Mouse (Mus musculus): Measurements from ENCODE around the gene Wdpcp.

Wdpcp gene

DNA sequence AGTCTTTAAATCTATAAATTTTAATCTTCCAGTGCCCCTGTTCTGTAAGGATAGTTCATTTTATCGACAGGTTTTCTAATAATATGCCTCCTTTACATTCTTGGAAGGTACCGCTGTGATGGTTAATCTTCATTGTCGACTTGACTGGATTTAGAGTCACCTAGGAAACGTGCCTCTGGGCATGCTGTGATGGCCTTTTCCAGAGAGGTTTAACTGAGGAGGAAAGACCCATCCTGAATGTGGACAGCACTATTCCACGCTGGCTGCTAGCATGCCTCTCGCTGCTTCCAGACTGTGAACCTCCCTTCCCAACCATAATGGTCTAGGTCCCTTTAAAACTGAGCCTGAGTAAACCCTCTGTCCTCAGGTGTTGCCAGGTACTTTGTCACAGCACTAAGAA, 163.2 kb downstream of the Wdpcp start:
- DNase-seq (ENCODE audit: low spot score in 2 of 2), result no peak

DNA sequence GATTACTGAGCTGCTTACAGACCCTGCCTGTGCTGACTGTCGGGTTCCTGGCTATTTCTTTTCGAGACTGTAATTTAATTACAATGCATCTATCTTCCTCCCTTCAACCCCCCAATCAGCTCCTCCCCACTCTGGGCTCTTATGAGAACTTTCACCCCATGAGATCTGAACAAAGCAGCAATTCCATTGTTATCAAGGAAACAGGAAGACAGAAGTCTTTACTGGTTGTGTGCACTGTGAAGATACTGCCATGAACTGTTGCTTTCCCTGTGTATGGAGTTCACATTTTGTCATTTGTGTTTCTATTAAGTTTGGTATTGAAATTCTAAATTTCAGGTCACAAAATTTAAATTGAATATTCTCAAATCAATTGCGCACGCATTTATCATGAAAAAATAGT, 177.5 kb downstream of the Wdpcp start:
- DNase-seq (ENCODE audit: low spot score in 2 of 2), result no peak

DNA sequence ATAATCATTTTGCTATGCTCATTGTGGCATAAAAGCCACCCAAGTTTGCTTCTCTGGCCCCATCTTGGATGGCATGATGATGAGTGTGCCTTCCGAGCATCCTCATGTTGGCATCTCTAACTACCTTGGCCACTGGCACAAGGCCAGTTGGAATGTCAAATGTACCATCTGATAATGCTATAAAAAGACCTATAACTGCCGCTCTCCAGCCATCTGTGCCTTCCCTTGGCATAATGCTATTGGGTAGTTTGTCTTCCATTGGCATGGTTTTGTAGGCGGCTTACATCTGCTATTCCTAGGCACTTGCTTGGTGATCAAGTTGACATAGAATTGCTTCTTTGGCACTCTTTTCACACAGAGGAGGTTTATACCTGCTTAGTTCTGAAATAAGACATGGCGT, 191.2 kb downstream of the Wdpcp start:
- peak in 1 of 2 experiments; percentile 10 for DNase-seq (ENCODE audit: low spot score in 2 of 2)

DNA sequence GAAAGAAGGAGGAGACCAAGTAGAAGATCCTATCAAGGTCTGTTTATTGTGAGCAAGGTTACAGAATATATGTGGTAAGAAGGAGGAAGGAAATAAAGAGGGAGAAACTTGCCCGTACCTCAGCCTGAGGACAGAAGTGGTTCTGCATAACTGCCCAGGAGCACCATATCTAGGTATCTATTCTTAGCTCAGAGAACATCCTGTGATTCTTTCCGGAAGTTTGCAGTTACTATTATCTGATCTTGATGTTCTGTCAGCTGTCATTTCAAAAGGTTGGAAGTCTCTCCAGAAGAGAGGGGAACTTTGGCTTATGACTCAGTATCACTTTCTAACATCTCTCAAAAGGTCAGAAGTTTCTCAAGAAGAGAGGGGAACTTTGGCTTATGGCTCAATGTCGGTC, 216.8 kb downstream of the Wdpcp start:
- DNase-seq (ENCODE audit: low spot score in 2 of 2), result no peak

DNA sequence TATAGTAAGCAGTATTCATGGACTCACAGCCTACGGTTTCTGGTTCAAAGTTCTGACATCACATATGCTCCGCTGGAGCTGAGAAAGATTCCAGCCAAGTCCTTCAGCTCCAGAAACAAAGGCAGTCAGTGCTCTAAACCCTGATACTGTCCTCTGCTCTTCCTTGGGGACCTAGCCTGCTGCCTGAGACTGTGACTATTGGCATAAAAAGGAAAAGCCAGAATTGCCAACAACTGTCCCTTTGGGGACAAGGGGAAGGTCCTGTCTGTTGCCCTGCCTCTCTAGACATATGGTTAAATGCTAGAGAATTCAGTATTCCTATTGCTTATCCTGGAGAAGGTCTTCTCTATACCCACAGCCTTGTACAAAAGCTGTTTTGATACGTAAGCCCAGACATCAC, 252.9 kb downstream of the Wdpcp start:
- DNase-seq (ENCODE audit: low spot score in 2 of 2), result no peak

DNA sequence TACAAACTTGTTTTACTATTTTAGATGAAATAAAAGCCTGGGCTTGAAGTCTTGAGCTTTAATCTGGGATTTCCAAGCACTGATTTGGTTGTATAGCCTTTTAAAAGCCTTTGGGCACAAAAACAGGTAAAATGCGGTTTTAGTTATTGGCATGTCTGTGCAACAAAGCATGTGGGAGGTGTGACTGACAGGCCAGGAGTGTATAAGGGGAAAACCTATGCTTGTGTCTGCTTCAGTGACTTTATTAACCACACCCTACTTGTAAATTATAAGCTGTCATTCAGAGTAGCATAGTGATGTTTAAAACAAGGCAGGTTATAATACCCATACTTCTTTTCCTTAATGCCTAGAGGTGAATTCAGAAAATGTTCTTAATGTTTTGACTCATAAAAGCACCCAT, 254.5 kb downstream of the Wdpcp start:
- no peak for DNase-seq (ENCODE audit: low spot score in 2 of 2)

DNA sequence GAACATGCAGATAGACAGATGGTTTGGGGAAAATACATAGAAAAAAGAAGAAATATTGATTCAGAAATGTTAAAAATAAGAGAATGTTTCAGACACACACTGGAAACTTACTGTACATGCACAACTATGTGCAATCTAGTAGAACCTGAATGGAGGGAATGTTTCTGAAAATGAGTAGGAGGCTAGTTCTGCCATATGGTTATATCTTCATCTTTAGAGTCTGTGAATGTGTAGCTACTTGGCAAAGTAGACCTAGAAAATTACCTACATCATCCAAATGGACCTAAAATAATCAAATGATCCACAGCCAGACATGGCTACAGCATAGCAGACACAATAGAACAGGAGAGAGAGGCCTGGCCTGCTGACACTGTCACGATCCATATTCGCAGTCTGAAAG, 275.0 kb downstream of the Wdpcp start:
- peak in 1 of 2 experiments; percentile 3 for DNase-seq (ENCODE audit: low spot score in 2 of 2)

DNA sequence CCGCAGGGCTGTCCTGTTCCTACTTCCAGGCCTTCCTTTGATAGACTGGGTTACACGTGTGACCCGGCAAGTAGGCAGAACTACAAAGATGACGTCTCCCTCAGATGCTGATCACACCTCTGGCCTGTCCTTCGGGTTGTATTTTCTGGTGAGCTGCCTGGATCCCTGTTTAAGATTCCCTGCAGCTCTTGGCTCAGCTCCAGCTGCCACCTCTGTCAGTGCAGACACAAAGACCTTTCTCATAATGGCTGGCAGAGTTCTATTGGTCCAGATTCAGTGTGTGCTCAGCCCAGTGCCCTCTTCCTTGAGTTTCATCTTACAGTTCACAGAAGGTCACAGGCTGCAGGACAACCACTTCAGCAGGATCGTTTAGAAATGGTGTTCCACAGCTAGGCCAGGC, 292.0 kb downstream of the Wdpcp start:
- no peak for DNase-seq (ENCODE audit: low spot score in 2 of 2)

DNA sequence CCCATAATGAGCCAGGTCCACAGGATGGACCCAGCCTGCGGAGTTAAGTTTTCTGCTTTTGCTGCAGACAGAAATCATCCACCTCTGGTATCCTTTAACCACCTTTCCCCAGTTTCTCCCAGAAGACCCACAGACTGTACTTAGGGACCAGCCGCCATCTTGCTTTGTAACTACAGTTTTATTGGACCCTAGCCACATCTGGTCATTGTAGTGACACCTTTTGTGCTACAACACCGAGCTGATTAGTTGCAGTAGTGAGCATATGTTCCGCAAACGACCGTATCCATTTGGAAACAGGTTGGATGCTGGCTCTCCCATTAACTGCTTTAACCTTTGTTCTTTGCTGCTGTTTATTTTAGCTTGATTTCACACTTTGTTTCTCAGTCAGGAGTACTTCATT, 292.5 kb downstream of the Wdpcp start:
- DNase-seq (ENCODE audit: low spot score in 2 of 2), result no peak

DNA sequence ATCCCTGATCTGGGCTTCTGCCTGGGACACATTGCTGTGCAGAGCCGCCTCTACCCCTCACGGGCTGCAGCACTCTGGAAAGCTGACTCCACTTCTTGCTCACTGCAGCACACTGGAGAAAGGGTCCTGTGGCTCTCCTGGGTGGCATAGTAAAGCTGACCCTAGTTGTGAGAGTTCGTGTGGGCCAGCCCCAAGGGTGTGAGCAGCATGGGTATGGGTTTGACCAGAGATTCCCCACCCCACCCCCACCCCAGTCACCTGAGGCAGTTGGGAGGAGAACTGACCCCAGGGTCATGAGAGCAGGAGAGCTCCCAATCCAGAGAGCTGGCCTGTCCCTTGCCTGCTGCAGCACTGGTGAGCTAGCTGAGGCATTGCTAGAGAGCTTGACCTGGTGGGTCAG, 296.6 kb downstream of the Wdpcp start:
- DNase-seq (ENCODE audit: low spot score in 2 of 2), result no peak

DNA sequence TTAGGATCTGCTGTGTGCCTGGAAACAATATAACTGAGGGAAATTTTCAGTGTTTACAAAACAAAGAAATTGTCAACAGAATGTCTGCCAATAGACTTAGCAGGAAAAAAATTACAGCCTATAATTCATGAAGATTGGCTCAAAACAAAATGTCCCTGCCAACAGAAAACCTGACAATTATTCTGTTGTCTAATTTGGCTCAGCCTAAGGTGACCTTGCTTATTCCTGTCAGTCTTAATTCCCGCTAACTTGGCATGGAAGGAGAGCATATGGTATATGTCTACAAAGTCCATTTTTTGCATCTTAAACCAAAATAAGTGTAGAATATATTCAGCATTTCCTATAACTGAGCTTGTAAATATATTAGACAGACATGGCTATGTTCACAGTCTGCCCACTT, 298.8 kb downstream of the Wdpcp start:
- DNase-seq (ENCODE audit: low spot score in 2 of 2), result no peak

DNA sequence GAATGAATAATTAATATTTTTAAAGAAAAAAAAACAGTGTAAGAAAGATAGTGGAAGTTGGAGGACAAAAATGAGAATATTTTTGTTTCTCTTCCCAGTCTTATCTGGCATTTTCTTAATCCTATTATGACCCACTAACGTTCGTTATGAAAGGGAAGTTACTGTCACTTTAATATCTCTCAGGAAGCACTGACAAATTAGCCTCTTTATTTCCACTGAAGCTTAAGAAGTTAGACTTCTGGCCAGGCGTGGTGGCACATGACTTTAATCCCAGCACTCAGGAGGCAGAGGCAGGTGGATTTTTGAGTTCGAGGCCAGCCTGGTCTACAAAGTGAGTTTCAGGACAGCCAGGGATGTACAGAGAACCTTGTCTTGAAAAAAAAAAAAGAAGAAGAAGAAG, 299.7 kb downstream of the Wdpcp start:
- DNase-seq (ENCODE audit: low spot score in 2 of 2), result no peak

DNA sequence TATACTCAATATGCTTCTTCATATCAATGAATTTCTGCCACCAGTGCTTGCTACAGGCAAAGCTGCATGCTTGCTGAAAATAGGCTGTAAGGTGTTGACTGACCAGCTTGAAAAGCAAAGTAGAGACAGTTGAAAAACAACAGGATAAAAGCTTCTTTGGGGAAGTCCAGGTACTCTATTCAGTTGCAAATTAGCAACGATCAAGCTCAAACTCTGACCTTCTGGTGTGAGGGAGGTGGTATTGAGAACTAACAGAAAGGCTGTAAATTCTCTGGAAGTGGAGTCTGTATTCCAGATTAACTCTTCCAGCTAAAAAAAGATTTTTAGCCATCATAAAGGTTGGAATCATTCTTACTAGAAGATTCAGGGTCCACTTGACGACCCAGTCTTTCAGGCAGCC, 303.0 kb downstream of the Wdpcp start:
- no peak for DNase-seq (ENCODE audit: low spot score in 2 of 2)

DNA sequence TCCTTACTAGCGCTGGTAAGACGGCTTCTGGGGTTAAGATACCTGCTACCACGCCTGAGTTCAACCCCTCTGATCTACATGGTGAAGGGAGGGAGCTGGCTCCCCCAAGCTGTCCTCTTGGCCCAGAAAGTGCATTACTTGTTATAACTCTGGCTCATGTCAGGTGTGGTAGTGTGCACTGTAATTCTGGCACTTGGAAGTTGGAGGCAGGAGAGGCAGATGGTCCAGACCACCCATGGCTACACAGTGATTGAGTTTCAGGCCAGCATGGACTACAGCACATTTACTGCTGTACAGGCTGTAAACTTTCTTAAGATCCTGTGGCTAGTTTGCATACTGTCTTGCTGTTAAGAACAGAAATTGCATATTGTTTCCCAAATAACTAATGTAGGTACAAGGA, 322.7 kb downstream of the Wdpcp start:
- no peak for DNase-seq (ENCODE audit: low spot score in 2 of 2)

DNA sequence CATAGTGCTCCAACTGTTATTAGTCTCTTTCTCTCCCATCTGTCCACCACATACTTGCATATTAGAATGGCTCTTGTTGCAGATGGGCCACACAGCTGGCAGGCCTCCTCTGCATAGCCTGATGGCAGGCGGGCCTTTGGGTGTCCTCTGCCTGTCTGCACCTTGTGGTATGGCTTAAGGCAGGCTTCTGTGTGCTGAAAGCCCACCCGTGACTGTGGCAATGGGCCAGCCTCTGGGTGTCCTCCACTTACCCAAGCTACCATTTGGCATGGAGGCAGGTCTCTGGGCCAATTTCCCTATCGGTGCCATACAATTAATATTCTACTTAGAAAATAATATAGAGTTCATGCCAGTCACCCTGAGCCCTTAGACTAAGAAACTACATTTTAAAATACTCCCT, 350.5 kb downstream of the Wdpcp start:
- DNase-seq (ENCODE audit: low spot score in 2 of 2), result no peak
